Mouse (Mus musculus): ENCODE results near the gene Aox2. TPM values are rescaled to one million over a fixed set of nuclear protein-coding genes. Genes with fewer than 3 reads are reported as not detected.

Gene Aox2
- total and polyA plus RNA-seq, 3 experiments = 0.04 to 0.08 TPM; not detected in 1

DNA sequence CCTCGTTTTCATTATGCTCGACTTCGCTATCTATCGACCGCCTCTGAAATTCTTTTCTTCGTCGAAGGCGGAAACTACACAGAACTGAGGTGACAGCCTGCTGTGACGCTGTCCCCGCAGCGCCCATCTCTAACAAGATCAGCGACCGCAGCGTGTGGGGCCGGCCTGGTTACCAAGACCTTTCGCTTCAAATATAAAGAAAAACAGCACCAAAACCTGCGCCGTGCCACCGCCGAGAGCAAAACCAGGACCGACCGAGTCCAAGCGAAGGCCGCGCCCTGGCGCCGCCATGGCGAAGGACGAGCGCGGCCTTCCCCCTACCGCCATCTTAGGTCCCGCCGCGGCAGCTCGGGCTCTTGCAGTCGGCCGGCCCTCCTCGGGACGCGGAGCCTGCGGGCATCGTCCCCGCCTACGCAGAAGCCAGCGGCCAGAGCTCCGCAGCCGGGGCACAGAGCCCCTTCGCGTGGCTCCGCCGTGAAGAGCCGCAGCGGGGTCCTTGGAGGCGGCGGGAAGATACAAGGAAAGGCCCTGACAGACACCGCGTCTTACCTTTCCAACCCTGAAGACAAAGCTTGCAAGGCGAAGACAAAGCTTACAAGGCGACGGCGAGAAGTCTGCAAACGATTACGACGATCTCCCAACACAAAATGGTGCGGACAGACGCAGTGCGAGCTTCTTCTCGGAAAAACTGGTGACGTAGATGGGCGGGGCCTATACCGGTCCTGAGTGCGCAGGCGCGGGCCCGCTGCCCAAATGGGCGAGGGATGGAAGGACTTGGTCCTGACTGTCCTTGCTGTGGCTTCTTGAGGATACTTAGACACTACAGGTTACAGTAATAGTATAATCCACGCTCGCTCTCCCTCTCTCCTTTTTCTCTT, 145.5 kb downstream of the Aox2 start, which contains the start of gene Clk1 (continued):
- TF ChIP-seq MEF2A (IDR thresholded peaks at IDR 0.05; ENCODE audit: extremely low read depth, insufficient replicate concordance, low read depth, low read length, poor library complexity, severe bottlenecking) = no peak
- peak; percentile 74 for TF ChIP-seq TCF12 (IDR thresholded peaks at IDR 0.05; ENCODE audit: low read depth, low read length)
- TF ChIP-seq POLR2AphosphoS2 (IDR thresholded peaks at IDR 0.05; ENCODE audit: low read length) = peak; percentile 97
- no peak for TF ChIP-seq RAD21 (IDR thresholded peaks at IDR 0.05; ENCODE audit: low read depth, low read length)

DNA sequence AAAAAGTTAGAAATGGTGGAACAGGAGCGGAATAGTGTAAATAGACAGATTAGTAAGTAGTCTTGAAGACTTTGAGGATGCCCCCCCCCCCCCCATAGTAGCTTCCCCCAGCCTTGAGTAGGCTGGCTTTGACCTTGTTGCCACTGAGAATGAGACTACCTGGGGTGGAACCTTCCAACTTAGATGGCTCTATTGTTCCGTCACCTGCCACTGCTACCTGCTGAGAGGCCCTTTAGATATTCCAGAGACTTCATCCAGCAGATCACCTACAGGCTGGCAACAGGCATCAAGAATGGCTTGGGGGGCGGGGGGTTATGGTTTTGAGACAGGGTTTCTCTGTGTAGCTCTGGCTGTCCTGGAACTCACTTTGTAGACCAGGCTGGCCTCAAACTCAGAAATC, 146.4 kb downstream of the Aox2 start:
- H3K79me2 ChIP-seq (ENCODE audit: control insufficient read depth, insufficient read depth, low read length, poor library complexity) = peaks cover 29% of the 10 kb centered on the region
- H3K27me3 ChIP-seq (ENCODE audit: control insufficient read depth in 1 of 2, insufficient read depth in 2 of 2, low read length in 2 of 2) = no peaks in the 10 kb centered on the region
- no peak overlapping the region for H3K27ac ChIP-seq (ENCODE audit: control insufficient read depth, low read depth, low read length)
- H3K4me3 ChIP-seq (ENCODE audit: control insufficient read depth in 1 of 2, insufficient read depth in 1 of 2, low read depth in 2 of 2, low read length in 2 of 2) = no peak overlapping the region
- H3K4me1 ChIP-seq (ENCODE audit: control insufficient read depth in 1 of 2, insufficient read depth in 2 of 2, low read length in 2 of 2) = peaks cover 0 to 5% of the 10 kb centered on the region in 2 experiments; a peak in 1 of 4 replicates
- no peak overlapping the region for H3K9ac ChIP-seq (ENCODE audit: control insufficient read depth, low read depth, low read length, poor library complexity, severe bottlenecking)
- DNase-seq (ENCODE audit: low read depth, low spot score) = no peak
- peaks cover 17 to 19% of the 10 kb centered on the region in 2 experiments for H3K36me3 ChIP-seq (ENCODE audit: control insufficient read depth in 1 of 2, insufficient read depth in 2 of 2, low read length in 2 of 2)
- TF ChIP-seq SIN3A (IDR thresholded peaks at IDR 0.05; ENCODE audit: low read length) = no peak
- no peak for TF ChIP-seq ZKSCAN1 (IDR thresholded peaks at IDR 0.05; ENCODE audit: low read depth, low read length)
- TF ChIP-seq TAL1 (IDR thresholded peaks at IDR 0.05; ENCODE audit: low read length) = no peak
- no peaks in the 10 kb centered on the region for H3K9me3 ChIP-seq (replicated peaks; ENCODE audit: insufficient read depth, low read length)

Other genes starting within 250 kb of the Aox2 start
- 0.04 and 0.16 TPM in 2 replicates for gene Aox1, start 248.4 kb upstream of the Aox2 start, total RNA-seq (2012; rRNA removed)
- under 1 TPM in 1 of 2 experiments, not detected in 1; 0.24 TPM for gene Aox1, start 248.4 kb upstream of the Aox2 start, polyA plus RNA-seq (2012; ENCODE audit: insufficient read depth in 1 of 2, insufficient read length in 2 of 2, low read depth in 1 of 2, low replicate concordance in 2 of 2, missing spikeins in 1 of 2)
- gene Aox3, start 165.2 kb upstream of the Aox2 start, total RNA-seq (2012; rRNA removed) = not detected in 2 replicates
- not detected for gene Aox3, start 165.2 kb upstream of the Aox2 start, polyA plus RNA-seq (2012; ENCODE audit: insufficient read depth in 1 of 2, insufficient read length in 2 of 2, low read depth in 1 of 2, low replicate concordance in 2 of 2, missing spikeins in 1 of 2)
- not detected in 2 replicates for gene Aox4, start 67.9 kb upstream of the Aox2 start, total RNA-seq (2012; rRNA removed)
- not detected for gene Aox4, start 67.9 kb upstream of the Aox2 start, polyA plus RNA-seq (2012; ENCODE audit: insufficient read depth in 1 of 2, insufficient read length in 2 of 2, low read depth in 1 of 2, low replicate concordance in 2 of 2, missing spikeins in 1 of 2)
- 199 and 221 TPM in 2 replicates for gene Bzw1, start 114.6 kb downstream of the Aox2 start, total RNA-seq (2012; rRNA removed)
- 100 to 1,000 TPM; 242 to 268 TPM for gene Bzw1, start 114.6 kb downstream of the Aox2 start, polyA plus RNA-seq (2012; ENCODE audit: insufficient read depth in 1 of 2, insufficient read length in 2 of 2, low read depth in 1 of 2, low replicate concordance in 2 of 2, missing spikeins in 1 of 2)
- gene Clk1, start 145.7 kb downstream of the Aox2 start, total RNA-seq (2012; rRNA removed) = 32.5 and 35.8 TPM in 2 replicates
- gene Clk1, start 145.7 kb downstream of the Aox2 start, polyA plus RNA-seq (2012; ENCODE audit: insufficient read depth in 1 of 2, insufficient read length in 2 of 2, low read depth in 1 of 2, low replicate concordance in 2 of 2, missing spikeins in 1 of 2) = 1,000 to 10,000 TPM in 1 of 2 experiments, 10 to 100 TPM in 1; 41.1 to 1,029 TPM
- gene Nif3l1, start 166.8 kb downstream of the Aox2 start, total RNA-seq (2012; rRNA removed) = 26.9 and 28.5 TPM in 2 replicates
- 10 to 100 TPM in 1 of 2 experiments, not detected in 1; 32.8 TPM for gene Nif3l1, start 166.8 kb downstream of the Aox2 start, polyA plus RNA-seq (2012; ENCODE audit: insufficient read depth in 1 of 2, insufficient read length in 2 of 2, low read depth in 1 of 2, low replicate concordance in 2 of 2, missing spikeins in 1 of 2)
- gene Ppil3, start 167.2 kb downstream of the Aox2 start, total RNA-seq (2012; rRNA removed) = 74.3 and 84.9 TPM in 2 replicates
- 100 to 1,000 TPM in 1 of 2 experiments, 10 to 100 TPM in 1; 76.8 to 503 TPM for gene Ppil3, start 167.2 kb downstream of the Aox2 start, polyA plus RNA-seq (2012; ENCODE audit: insufficient read depth in 1 of 2, insufficient read length in 2 of 2, low read depth in 1 of 2, low replicate concordance in 2 of 2, missing spikeins in 1 of 2)
- gene Orc2, start 226.8 kb downstream of the Aox2 start, total RNA-seq (2012; rRNA removed) = 66.6 and 78.5 TPM in 2 replicates
- gene Orc2, start 226.8 kb downstream of the Aox2 start, polyA plus RNA-seq (2012; ENCODE audit: insufficient read depth in 1 of 2, insufficient read length in 2 of 2, low read depth in 1 of 2, low replicate concordance in 2 of 2, missing spikeins in 1 of 2) = 100 to 1,000 TPM in 1 of 2 experiments, 10 to 100 TPM in 1; 56.6 to 233 TPM

Data from MEL (cell line).